Mouse (Mus musculus) gastrocnemius, postnatal 36 days (tissue): ENCODE measurements around the gene Elmo1. TPM values are rescaled to one million over a fixed set of nuclear protein-coding genes. Genes with fewer than 3 reads are reported as not detected.

Experiments
- DNase-seq, 2 experiments: peaks; one replicate each; pipeline ENCODE4 v3.0.0; 2022
- intact Hi-C: fragments of 180-260 bp; cut with DNase I; formaldehyde crosslinking; loops from one replicate; pipeline ENCODE4 v1.15.1; 2025
- total RNA-seq, 2 experiments: library from RNA; stranded (reverse); gene quantifications; 2 replicates each; pipeline ENCODE4 v1.2.3; 2021

Elmo1 gene
- total RNA-seq, 2 experiments from 2014 or later, result 4.3 to 5.2 TPM

- intact Hi-C loops, result no loop called here
- no peak for DNase-seq
Measured at GRCm38 (mm10) chr13:20433221-20433858, 342.9 kb downstream of the Elmo1 start.

- intact Hi-C loops, result no loop called here
- no peak for DNase-seq
Measured at GRCm38 (mm10) chr13:20434071-20434470, 343.7 kb downstream of the Elmo1 start.

- intact Hi-C loops, result no loop called here
- no peak for DNase-seq
Measured at GRCm38 (mm10) chr13:20439488-20439887, 349.1 kb downstream of the Elmo1 start.

DNA sequence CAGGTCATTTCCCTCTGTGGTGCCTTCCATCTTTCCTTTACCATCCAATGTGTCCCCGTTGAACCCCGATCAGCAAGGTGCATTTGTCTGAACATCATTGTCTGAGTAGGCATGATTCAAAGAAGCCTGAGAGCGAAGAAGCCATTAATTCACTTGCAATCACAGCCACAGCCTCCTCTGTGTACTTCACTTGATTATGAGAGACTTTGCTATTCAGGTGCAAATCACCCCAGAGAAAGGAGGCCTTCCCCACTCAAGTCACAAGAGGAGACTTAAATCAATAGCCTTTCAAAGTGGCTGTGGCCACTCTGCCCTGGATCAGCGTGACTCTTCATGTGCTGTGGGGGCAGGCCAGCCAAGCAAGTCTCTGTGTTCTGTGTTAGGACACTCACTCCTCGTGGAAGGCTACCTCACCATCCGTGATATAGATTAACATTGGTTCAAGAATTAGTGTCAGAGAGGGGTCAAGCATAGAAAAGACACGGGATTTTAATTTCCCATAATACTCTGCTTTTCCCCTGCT, 360.5 kb downstream of the Elmo1 start:
- DNase-seq, result no peak
- intact Hi-C loops, result no loop called here

DNA sequence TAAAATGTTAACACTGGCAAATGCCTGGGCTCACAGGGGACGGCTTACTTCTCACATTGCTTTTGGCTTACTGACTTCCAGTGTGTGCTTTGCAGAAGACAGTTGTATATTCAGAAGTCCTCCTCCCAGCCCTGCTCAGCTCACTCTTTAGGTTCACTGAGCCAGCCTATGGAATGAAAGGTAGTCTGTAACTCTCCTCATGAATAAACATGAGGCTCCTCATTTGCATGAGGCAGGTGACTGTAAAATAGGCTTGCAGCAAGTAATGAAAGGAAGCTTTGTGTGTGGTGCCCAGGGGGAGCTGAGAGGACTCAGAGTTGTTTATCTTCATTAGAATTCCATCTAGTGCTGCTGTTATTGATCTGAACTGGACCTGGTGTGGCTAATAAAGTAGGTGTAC, 364.0 kb downstream of the Elmo1 start:
- DNase-seq, result no peak
- intact Hi-C loops, result no loop called here

DNA sequence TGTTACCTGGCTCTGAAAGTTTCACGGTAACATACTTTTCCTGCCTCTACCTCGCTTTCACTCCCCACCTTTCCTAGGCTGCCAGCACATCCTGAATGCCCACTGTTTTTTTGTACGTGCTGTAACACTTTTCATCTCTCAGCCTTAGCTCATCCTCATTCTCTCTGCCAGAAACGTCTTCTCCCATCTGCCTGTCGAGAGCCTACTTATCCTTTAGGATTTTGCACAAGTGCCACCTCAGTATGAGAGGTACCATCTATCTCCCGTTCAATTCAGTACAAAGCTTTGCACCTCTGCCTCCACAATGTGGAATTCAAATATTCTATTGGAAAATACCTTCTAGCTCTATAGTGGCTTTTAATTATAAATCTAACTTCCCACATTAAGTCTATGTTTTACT, 369.7 kb downstream of the Elmo1 start:
- no peak for DNase-seq
- intact Hi-C loops, result loop anchor here (10.0 kb wide), 1 partner anchor 765 kb away; the partner anchor contains the start of gene Nme8

DNA sequence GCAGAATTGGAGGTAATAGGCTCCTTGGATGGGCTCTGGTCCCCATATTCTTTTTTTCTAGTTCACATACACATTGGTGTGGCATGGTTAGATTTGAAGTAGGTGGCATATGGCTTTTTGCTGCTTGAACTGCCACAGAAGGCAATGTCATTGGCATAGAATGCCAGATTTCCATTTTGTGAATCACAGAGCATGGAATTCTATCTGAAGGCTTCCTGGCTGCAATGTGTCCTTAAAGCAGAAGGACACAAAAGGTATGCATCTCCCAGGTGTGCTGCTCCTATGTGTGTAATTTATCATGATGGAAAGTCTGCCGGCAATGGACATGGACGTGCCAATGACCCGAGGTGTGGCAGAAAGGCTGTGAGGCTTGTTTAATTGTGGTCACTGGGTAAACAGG, 371.2 kb downstream of the Elmo1 start:
- DNase-seq, result no peak
- intact Hi-C loops, result loop anchor here (10.0 kb wide), 1 partner anchor 767 kb away; the partner anchor contains the start of gene Nme8

DNA sequence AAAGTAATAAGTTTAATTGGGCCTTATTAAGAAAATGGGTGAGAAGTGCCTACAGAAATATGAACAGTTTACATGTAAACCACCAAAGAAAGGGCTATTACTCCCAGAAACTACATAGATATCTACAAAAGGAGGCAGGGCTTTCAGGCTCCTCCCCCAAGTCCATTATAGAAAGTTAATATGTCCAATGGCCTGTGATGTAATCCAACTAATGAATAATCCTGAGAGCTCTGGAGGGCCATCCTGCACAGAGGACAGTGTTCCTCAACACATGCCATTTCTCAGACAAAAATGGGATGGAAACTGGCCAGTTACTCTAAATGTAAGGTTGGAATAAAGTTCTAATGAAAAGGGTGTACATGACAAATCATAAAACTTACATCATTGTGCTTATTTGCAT, 373.8 kb downstream of the Elmo1 start:
- no peak for DNase-seq
- intact Hi-C loops, result loop anchor here (10.0 kb wide), 1 partner anchor 769 kb away; the partner anchor contains the start of gene Nme8

GRCm38 (mm10) chr13:20467381-20467780, 377.0 kb downstream of the Elmo1 start:
- DNase-seq, result no peak
- intact Hi-C loops, result loop anchor here (10.0 kb wide), 1 partner anchor 773 kb away; the partner anchor contains the start of gene Nme8

DNA sequence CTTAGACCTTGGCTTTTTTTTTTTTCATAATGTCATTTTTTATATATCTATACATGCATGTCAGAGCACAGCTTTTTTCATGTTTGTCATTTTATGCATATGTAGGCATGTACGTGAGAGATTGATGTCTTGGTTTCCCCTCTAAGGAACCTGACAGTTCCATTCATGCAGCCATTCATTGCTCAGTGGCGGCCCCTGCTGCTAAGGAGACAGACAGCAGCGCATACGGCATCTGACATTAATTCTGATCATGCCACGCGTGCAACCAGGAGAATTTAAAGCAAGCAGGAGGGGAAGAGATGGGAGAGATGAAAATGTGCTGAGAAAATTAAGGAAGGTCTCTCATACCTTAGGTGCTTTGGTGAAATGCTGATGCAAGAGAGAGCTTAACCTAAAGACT, 381.3 kb downstream of the Elmo1 start:
- intact Hi-C loops, result loop anchor here (5.0 kb wide), 1 partner anchor 159 kb away; no protein-coding TSS in a partner anchor
- peak; percentile 35 to 38 for DNase-seq

DNA sequence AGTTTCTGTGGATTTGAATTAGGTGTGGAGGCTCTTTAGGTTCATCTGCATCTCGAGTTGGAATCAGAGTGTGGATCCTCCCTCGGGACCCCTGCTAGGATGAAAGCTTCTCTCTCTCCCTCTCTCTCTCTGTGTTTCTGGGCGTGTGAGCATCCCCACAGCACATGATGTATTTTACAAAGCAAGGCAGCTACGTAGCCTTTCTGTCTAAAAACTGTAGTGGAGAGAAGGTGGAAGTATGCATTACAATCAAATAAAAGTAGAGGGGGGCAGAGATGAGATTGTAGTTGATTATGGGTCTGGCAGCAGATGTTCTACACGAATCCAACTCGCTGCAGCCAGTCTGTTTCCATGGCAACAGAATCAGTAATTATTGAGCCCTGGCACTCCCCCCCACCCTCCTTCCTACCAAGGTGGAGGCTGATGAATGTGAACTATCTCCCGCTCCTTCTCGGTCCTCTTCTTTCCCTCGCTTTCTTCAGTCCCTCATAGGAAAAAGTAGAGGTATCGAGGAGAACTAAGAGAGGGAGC, 382.0 kb downstream of the Elmo1 start:
- intact Hi-C loops, result loop anchor here (5.0 kb wide), 1 partner anchor 160 kb away; no protein-coding TSS in a partner anchor
- DNase-seq, result no peak

DNA sequence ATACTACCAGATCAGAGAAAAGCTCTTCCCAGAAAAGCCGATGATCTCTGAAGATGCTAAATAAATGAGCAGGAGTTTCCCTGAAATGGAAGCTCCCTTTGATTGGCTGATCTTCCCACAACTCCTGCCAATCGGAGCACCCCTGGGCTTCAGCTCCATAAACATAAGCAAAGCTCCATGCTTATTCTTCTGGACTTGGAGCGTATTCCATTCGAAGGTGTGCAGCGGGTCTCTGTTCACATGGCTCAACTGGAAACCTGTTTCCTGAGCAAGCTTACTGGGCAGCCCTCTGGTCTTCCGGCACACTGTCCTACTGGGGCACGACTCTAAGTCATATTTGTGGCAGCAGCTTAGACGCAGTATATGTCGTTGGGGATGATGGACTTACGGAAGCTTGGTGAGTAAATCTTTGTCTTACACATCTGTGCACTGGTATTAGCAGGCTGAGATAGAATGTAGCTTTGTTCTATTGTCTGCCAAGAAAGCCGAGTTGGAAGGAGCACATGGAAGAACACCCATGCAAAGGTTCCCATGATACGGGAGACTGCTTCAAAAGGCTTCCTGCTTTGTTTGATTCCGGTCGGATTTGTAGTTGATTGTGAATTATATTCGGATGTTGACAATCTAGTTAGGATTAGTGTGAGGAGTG, 382.6 kb downstream of the Elmo1 start:
- intact Hi-C loops, result loop anchor here (5.0 kb wide), 1 partner anchor 161 kb away; no protein-coding TSS in a partner anchor
- no peak for DNase-seq

DNA sequence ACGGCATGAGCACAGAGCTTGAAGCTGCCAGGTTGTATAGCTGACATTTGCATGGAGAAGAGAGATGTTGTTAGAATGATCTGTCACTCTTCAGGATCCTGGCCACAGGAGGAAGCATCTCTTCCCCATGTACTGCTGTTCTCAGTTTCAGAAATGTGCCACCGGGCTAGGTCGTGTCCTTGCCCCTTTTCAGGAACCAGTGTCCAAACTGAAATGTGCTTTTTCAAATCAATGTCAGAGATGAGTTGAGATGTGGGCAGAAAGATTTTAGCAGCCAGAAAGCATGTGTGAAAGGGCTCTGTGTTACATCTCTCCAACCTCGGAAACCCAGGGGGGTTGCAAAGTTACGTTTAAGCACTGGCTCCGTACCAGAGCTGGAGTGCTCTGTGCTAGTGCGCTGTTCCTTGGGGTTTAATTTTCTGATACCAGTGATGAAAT, 383.3 kb downstream of the Elmo1 start:
- DNase-seq, result no peak
- intact Hi-C loops, result loop anchor here (5.0 kb wide), 1 partner anchor 161 kb away; no protein-coding TSS in a partner anchor

GRCm38 (mm10) chr13:20474600-20474999, 384.2 kb downstream of the Elmo1 start:
- intact Hi-C loops, result loop anchor here (5.0 kb wide), 1 partner anchor 162 kb away; no protein-coding TSS in a partner anchor
- DNase-seq, result no peak

DNA sequence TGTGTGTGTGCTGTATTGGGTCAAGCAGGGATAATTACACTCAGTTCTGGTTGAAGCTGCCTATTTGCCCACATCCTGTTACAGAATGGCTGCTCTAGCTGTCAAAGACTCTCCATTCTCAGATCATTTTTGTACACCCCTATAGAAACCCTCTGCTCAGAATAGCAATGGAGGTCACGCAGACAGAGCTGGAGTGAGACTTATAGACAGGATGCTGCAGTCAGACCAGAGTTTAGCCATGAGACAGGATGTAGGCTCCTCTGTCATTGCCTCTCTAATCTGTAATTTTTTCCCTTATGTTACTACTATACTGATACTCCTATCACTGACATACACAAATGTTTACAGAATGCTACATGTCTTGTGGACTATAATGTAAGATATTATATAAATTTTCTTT, 391.4 kb downstream of the Elmo1 start:
- intact Hi-C loops, result no loop called here
- DNase-seq, result no peak

GRCm38 (mm10) chr13:20489110-20489509, 398.7 kb downstream of the Elmo1 start:
- DNase-seq, result no peak
- intact Hi-C loops, result no loop called here

DNA sequence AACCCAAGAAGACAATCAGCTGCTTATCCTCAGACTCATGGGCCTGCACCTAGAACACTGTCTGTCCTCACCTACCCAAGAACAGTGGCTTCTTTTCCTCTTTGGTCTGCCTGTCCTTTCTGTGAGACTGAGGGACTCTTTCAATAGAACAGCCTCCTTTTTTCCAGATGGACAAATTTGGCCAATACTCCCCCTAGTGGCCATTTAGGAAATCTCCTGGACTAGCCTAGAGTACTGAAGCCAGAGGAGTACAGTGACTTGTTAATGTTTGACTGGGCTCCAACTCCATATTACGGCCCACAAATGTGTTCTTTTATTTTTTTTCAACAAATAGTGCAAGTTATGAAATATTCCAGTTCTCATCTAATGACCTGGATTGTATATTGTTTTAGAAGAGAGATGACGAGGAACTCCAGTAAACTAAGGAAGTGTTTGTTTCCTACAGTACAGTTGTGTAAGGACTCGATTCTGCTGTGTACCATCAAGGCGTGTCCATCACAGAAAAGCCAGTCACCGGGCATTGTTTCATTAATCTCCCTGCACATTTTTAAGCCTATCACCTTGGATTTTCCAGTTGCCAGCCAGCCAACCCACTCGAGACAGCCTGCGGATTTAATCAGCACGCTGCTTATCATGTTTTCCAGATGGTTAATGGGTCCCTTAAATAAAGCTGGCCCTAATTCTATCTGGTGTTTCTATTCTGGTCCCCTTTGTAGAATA, 399.5 kb downstream of the Elmo1 start:
- DNase-seq, result no peak
- intact Hi-C loops, result no loop called here

GRCm38 (mm10) chr13:20490860-20491594, 400.6 kb downstream of the Elmo1 start:
- intact Hi-C loops, result no loop called here
- no peak for DNase-seq

GRCm38 (mm10) chr13:20491666-20492065, 401.3 kb downstream of the Elmo1 start:
- intact Hi-C loops, result no loop called here
- no peak for DNase-seq
